Mouse (Mus musculus): ENCODE measurements at regions not wholly inside any gene's neighbourhood (a gene's known extent, or its start where the extent isn't known, plus 50 kb on each side); places are given as distances from the start of the nearest gene placed in this dataset.

DNA sequence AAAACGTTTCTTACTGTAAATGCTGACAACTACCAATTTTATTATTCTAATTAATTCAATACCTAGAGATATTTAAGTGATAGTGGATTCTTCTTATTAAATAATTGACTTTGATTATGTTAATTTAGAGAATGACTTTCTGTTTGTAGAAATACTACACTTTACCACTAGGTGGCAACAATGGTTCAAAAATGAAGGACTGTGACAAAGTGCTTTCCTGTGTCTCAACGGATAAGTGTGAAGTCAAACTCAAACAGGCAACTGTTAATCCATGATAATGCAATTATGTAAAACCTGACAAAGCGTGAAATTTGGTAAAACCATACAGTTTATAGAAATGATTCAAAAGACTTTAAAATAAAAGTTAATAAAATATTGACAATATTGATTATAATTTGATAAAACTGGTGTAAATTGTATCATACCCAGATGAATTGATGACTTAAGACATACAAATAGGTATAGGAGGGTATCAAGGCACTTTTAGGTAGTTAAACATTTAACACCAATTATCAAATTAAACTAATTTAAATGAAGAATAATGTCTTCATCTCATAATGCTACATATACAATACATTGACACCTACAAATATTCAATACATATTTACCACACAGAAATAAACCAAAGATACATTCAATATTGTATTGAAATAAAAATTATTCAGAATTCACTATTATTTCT lies 1085.3 kb downstream of the 4930444P10Rik start:
- 6% methylated on average over 3 of the region's 3 CpGs for WGBS
- H3K27me3 ChIP-seq (ENCODE audit: control insufficient read depth, insufficient read depth, low read length) = no peaks in the 10 kb centered on the region
- H3K9me3 ChIP-seq (ENCODE audit: control insufficient read depth, low read length) = no peaks in the 10 kb centered on the region
- H3K4me2 ChIP-seq (ENCODE audit: low read depth) = no peak overlapping the region
- no peak overlapping the region for H3K27ac ChIP-seq (ENCODE audit: low read depth, low read length)
- H3K36me3 ChIP-seq (ENCODE audit: control insufficient read depth, insufficient read depth, low read length) = no peaks in the 10 kb centered on the region
- H3K9ac ChIP-seq (ENCODE audit: low read length) = no peak overlapping the region
- ATAC-seq (ENCODE audit: insufficient read depth, low FRiP score, low TSS enrichment) (peak; percentile 87; the same call in 1 of the 2 replicates), DNase-seq (ENCODE audit: low spot score) (no peak)
- H3K4me1 ChIP-seq (ENCODE audit: control insufficient read depth, insufficient read depth, low read length) = no peaks in the 10 kb centered on the region
- no peak overlapping the region for H3K4me3 ChIP-seq (ENCODE audit: low read depth, low read length)

GRCm38 (mm10) chr1:14995348-14995747 lies 1097.8 kb downstream of the 4930444P10Rik start:
- no peaks in the 10 kb centered on the region for H3K27me3 ChIP-seq (ENCODE audit: control insufficient read depth, insufficient read depth, low read length)
- H3K4me1 ChIP-seq (ENCODE audit: control insufficient read depth, insufficient read depth, low read length) = no peaks in the 10 kb centered on the region
- no peaks in the 10 kb centered on the region for H3K36me3 ChIP-seq (ENCODE audit: control insufficient read depth, insufficient read depth, low read length)
- no peak overlapping the region for H3K4me2 ChIP-seq (ENCODE audit: low read depth)
- no peak overlapping the region for H3K27ac ChIP-seq (ENCODE audit: low read depth, low read length)
- no peak for DNase-seq (ENCODE audit: low spot score)
- no peaks in the 10 kb centered on the region for H3K9me3 ChIP-seq (ENCODE audit: control insufficient read depth, low read length)
- ATAC-seq (ENCODE audit: insufficient read depth, low FRiP score, low TSS enrichment) = no peak
- no peak overlapping the region for H3K9ac ChIP-seq (ENCODE audit: low read length)
- no peak overlapping the region for H3K4me3 ChIP-seq (ENCODE audit: low read depth, low read length)
- 93% methylated on average over 3 of the region's 3 CpGs for WGBS

DNA sequence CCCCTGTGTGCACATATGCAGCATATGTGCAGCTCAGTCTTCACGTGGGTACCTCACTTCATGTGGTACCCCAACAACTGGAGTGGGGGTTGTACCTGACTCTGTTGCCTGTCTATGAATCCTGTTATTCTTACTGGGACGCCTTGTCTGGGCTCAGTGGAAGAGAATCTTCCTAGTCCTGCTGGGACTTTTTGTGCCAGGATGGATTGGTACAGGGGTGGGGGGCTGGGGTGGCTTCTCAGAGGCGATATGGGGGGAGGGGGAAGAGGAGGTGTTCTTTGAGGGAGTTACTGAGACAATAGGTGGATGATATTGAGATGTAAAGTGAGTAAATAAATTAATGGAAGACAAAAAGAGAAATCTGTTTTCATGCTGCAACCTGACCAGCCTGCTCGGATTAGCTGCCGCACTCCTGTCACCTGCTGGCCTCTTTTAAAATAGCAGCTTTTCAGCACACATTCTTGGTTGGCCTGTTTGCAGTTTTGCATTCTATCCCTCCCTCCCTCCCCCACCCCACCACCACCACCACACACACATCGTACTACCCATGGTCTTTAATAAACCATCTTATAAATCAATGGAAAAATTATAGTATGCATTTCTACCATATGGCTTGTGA lies 1112.9 kb downstream of the 4930444P10Rik start:
- Histone ChIP-seq H3K4me1 (ENCODE audit: control insufficient read depth, insufficient read depth, low read length) (no peaks in the 10 kb centered on the region), H3K27ac (ENCODE audit: low read depth, low read length) (no peak overlapping the region), H3K36me3 (ENCODE audit: control insufficient read depth, insufficient read depth, low read length) (no peaks in the 10 kb centered on the region), H3K27me3 (ENCODE audit: control insufficient read depth, insufficient read depth, low read length) (no peaks in the 10 kb centered on the region), H3K9me3 (ENCODE audit: control insufficient read depth, low read length) (no peaks in the 10 kb centered on the region), H3K4me3 (ENCODE audit: low read depth, low read length) (no peak overlapping the region), H3K4me2 (ENCODE audit: low read depth) (no peak overlapping the region), H3K9ac (ENCODE audit: low read length) (no peak overlapping the region)
- DNase-seq (ENCODE audit: low spot score) (no peak), ATAC-seq (ENCODE audit: insufficient read depth, low FRiP score, low TSS enrichment) (no peak)
- 59% methylated on average over 6 of the region's 6 CpGs for WGBS

All from neural tube, embryonic 11.5 days (tissue).